In the genomic region with DNA sequence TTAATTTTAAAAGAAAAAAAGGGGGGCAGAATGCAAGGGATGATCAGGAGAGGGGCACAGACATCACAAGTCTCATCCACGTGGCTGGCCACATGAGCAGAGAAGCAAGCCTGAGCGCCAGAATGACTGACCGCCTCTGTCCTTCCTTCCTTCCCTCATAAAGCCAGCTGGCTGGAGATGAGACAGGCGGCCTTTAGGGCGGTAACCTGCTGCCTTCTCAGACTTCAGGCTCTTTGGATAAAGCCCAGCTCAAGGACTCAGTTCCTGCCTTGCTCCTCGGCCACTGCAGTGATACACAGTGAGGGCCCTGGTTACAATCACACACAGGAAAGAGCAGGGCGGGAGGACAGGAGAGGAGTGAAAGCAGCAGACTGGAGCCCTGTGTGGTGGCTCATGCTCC, we compare ENCODE assay signal across 8 mouse cellular contexts. TPM values are rescaled to one million over a fixed set of nuclear protein-coding genes. Genes with fewer than 3 reads are reported as not detected.
A peak's percentile ranks its signal among the peaks of the same experiment; 100 is the strongest.
DNase-seq lines count a peak whose midpoint lies in the region; ATAC-seq and TF ChIP-seq lines count a peak whose summit lies in the region.

No protein-coding gene starts in this region.

- H3K27me3 ChIP-seq in E14TG2a.4 (ENCODE audit: insufficient read depth, low read length), result no peaks in the 10 kb centered on the region; the same call in 1 of the 2 replicates
- H3K27me3 ChIP-seq in heart, embryonic 13.5 days (replicated peaks), result no peaks in the 10 kb centered on the region

- 44% methylated on average over 7 of the region's 7 CpGs for whole genome bisulfite sequencing in heart, embryonic 13.5 days

- peaks cover 57% of the 10 kb centered on the region for H3K4me1 ChIP-seq in E14TG2a.4 (replicated peaks; ENCODE audit: low read depth, low read length)
- peaks cover 59% of the 10 kb centered on the region for H3K4me1 ChIP-seq in heart, embryonic 13.5 days

- no peak overlapping the region for H3K9ac ChIP-seq in heart, embryonic 13.5 days

- peak overlapping the region; percentile 46 for H3K4me3 ChIP-seq in E14TG2a.4 (replicated peaks; ENCODE audit: low read length)
- no peak overlapping the region for H3K4me3 ChIP-seq in heart, embryonic 13.5 days

- TF ChIP-seq CTCF in E14TG2a.4 (conservative IDR thresholded peaks at IDR 0.05; ENCODE audit: low read length), result no peak

- ATAC-seq in heart, embryonic 13.5 days (ENCODE audit: extremely low read depth, insufficient number of reproducible peaks, low FRiP score, low TSS enrichment), result no peak

- DNase-seq in adrenal gland, postnatal 10 days, result peak; percentile 81
- peak; percentile 76 to 77 for DNase-seq in kidney, postnatal 36 days
- DNase-seq in thymus, postnatal 0 days (ENCODE audit: low spot score), result no peak
- DNase-seq in layer of hippocampus, adult 11-12 months (ENCODE audit: low spot score), result no peak
- no peak for DNase-seq in left cerebral cortex, adult 18-20 months (ENCODE audit: low spot score in 2 of 2)
- no peak for DNase-seq in cerebellum, adult 11-12 months

- no peak overlapping the region for H3K4me2 ChIP-seq in heart, embryonic 13.5 days

- peak overlapping the region; percentile 68 for H3K27ac ChIP-seq in heart, embryonic 13.5 days (replicated peaks)

- H3K9me3 ChIP-seq in E14TG2a.4 (ENCODE audit: low read length), result no peaks in the 10 kb centered on the region
- no peaks in the 10 kb centered on the region for H3K9me3 ChIP-seq in heart, embryonic 13.5 days

- no peaks in the 10 kb centered on the region for H3K36me3 ChIP-seq in E14TG2a.4 (ENCODE audit: insufficient read depth, low read length)
- no peaks in the 10 kb centered on the region for H3K36me3 ChIP-seq in heart, embryonic 13.5 days

RNA-seq across cellular contexts. Expression of a gene that starts 13.8 kb away (rescaled TPM):
- 10 to 100 TPM; 18.7 to 23.3 TPM for total RNA-seq in adrenal gland, postnatal 10 days (2021)
- 21.6 and 21.8 TPM in 2 replicates for polyA plus RNA-seq in heart, embryonic 13.5 days (2015; fragmentation: Nextera tagmentation; extraction: Ambion mirVana)
- polyA plus RNA-seq in thymus, postnatal 0 days (2015; fragmentation: Nextera tagmentation; extraction: Ambion mirVana), result 1.7 and 2.2 TPM in 2 replicates
- total RNA-seq in left cerebral cortex, adult 18-20 months (2021), result 1 to 10 TPM; 1.5 to 2.4 TPM

Comparison
In these comparisons a context has a peak if more than half of its experiments do, and no peak if none do; other contexts are left out.
1. DNase-seq: peak in adrenal gland, postnatal 10 days (single experiment) and kidney, postnatal 36 days (2 of 2); none in thymus, postnatal 0 days (single experiment), layer of hippocampus, adult 11-12 months (single experiment), left cerebral cortex, adult 18-20 months (0 of 2) and cerebellum, adult 11-12 months (single experiment).
2. RNA of a gene that starts 13.8 kb away (total RNA-seq): 18.7 to 23.3 TPM in adrenal gland, postnatal 10 days; 1.5 to 2.4 TPM in left cerebral cortex, adult 18-20 months; every median in the first group is over 4 times any median in the second.